Mouse (Mus musculus): ENCODE results near the gene Cdh5.

DNA sequence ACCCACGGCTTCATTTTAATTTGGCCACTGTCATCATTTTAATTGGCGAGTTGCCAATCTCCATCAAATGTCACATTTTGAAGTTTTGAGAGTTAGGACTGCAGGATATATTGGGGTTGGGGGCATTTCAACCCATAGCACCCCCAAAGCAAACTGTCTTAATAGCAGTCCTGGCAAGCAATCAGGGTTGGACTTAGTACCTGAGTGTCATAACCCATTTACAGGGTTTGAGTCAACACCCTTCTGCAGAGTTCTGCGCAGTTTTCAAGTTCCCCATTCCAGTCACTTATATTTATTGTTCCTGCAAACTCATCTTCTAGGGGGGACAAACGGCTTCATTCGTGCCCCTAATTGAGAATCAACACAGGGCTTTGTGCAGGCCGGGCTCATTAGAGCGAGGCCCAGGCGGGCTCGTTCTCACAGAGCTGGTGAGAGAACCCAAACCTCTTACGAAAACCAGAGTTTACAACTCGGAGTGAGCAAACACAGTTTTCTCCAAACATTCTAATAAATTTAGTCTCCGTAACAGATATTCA lies 34.0 kb upstream of the Cdh5 start:
- TF ChIP-seq POLR2A (IDR thresholded peaks at IDR 0.05; ENCODE audit: insufficient read depth, low read depth, low read length) (no peak), CTCF (IDR thresholded peaks at IDR 0.05; ENCODE audit: insufficient read depth, low read depth, low read length) (no peak)
